Mouse (Mus musculus): ENCODE measurements around the gene Ep400. TPM values are rescaled to one million over a fixed set of nuclear protein-coding genes. Genes with fewer than 3 reads are reported as not detected.

The Ep400 gene
- 8.4 TPM for polyA plus RNA-seq (2015; fragmentation: Illumina TruSeq; extraction: RNeasy Lipid Tissue Mini Kit (QIAGEN cat#74804); ENCODE audit: insufficient read depth, low read depth, low replicate concordance)

DNA sequence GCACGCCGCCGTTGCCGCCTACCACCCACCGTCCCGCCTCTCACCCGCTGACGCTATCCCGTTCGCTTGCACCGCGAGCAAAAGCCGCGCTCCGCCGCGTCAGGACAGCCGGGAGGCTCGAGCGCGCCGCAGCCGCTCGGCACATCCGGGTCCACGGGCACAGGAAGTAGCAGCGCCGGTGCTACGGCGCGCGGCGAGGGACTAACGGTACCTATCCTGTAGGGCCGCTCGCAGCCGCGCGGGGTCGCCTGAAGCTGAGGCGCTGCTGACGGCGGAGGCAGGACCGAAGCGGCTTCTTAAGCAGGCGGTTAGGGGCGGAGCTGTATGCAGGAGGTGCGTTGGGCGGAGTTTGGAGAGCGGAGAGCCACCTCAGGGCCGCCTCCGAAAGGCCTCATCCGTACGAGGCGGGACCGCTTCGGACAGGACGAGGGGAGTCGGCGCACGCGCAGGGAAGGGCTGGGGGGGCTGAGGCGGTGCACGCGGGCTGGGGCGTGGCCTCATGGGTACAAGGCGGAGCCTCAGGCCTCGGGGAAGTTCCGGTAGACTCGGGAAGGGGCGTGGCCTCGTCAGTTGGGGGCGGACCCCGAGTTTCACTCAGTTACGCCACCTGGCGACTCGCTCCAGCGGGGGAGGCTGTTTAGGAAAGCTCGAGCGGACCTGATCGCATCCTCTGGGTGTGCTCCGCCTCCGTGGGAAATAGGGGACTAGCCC, at the start of gene Ep400:
Gene Ep400 (minus strand): TSS at position 270 of the 711 bp plus-strand sequence.

DNA sequence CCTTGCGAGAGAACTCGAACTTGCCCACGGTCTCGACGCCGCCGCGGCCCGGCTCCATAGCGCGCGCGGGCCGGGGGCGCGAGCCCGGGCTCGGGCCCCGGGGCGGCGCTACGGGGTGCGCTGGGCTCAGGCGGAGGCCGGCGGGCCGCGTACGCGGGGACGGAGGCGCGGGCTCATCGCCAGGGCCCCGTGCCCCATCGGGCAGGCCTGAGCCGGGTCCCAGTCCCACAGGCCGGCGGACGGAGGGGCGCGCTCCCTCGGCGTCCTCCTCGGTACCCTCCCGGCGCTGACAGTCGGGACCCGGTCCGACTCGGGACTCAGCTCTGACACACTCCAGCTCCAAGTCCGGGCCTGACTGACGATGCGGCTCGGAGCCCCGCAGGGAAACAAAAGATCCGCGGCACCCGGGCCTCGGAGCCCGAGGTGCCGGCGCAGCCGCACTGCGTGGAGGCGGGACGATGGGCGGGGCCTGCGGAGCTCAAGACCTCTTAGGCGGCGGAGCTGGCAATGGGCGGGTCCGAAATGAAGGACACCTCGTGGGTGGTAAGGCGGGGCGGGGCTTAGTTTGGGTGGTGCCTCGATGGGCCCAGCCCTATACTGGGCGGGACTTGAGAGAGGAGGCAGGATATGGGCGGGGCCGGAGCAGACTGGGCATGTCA, 39.3 kb upstream of the Ep400 start, which contains the start of gene Ulk1:
Gene Ulk1 (minus strand): TSS at position 431 of the 659 bp plus-strand sequence.

DNA sequence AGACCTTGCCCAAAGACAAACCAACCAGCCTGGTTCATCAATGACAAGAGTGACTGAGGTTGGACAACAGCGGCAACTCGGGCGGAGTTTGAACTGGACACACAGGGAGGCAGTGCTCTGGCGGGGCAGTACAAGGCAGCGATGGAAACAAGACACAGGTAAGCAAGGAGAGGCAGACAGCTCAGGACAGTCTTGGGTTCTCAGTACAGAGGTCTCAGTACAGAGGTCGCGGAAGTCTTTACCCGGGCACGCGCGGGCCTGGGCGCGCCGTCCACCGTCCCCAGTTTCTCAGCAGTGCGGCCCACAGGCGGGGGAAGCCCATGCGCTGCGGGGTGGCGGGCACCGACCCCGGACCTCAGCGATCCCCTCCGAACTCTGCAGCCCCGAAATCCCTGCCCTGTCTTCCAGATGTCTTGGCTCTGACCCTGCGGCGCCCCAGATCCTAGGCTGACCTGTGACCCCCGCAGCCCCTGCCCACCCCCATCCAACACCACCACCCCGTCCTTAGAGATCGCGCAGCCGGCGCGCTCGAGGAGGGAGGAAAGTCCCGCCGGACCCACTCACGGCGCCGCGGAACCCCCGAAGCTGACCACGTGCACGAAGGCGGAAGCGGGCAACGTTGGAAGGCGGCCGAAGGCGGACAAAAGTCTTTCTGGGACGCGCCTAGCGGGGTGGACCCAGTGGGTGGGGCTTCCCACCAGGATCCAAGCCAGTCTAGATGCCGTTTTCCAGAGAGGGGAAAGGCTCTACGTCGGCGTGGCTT, 9.7 kb upstream of the Ep400 start, which contains the start of gene Pus1:
Gene Pus1 (minus strand): TSS at position 662 of the 763 bp plus-strand sequence.

DNA sequence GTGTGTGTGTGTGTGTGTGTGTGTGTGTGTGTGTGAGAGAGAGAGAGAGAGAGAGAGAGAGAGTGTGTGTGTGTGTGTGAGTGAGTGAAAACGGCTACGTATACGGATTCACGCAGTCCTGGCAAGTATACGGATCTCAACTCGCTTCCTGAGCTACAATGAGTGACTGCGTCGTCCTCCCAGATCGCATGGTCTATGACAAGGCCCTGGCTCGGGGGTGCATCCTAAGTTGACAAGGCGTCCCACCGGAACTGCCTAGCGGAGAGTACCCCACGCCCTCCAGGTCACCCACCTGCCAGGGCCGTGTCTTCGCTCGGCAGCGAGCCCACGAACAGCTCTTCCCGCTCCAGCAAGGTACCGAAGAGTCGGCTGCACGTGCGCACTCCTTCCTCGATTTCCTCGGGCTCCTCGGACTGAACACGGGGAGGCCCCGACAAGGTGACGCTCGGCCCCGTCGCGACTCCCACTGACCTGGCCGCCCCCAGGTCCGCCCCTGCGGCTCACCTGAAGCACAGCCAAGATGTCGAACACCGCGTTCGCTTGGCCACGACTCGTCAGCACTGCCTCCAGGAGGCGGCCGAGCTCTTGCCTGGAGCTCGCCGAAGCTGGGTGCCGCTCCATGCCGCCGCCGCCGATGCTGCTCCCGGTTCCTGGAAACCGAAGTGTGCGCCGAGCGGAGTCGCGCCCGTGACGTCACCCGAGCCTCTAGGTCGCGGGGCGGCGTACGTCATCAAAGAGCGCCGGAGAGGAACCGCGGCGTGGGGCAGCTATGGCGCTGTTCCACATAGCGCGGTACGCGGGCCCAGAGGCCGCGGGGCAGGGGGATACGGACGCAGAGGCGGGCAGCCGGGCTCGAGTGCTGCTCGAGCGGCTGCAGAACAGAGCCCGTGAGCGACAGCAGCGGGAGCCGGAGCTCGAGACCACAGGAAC, 117.5 kb downstream of the Ep400 start, which contains the start of the genes Noc4l and Ddx51:
Gene Noc4l (minus strand): TSS at position 699 of the 930 bp plus-strand sequence.
Gene Ddx51 (plus strand): TSS at position 733 of the 930 bp plus-strand sequence.

Other genes starting within 250 kb of the Ep400 start
- gene Galnt9, start 226.4 kb downstream of the Ep400 start, polyA plus RNA-seq (2015; fragmentation: Illumina TruSeq; extraction: RNeasy Lipid Tissue Mini Kit (QIAGEN cat#74804); ENCODE audit: insufficient read depth, low read depth, low replicate concordance): 0.54 TPM
- 3.4 TPM for gene Noc4l, start 117.3 kb downstream of the Ep400 start, polyA plus RNA-seq (2015; fragmentation: Illumina TruSeq; extraction: RNeasy Lipid Tissue Mini Kit (QIAGEN cat#74804); ENCODE audit: insufficient read depth, low read depth, low replicate concordance)
- gene Ddx51, start 117.3 kb downstream of the Ep400 start, polyA plus RNA-seq (2015; fragmentation: Illumina TruSeq; extraction: RNeasy Lipid Tissue Mini Kit (QIAGEN cat#74804); ENCODE audit: insufficient read depth, low read depth, low replicate concordance): 4.6 TPM
- gene Pus1, start 9.9 kb upstream of the Ep400 start, polyA plus RNA-seq (2015; fragmentation: Illumina TruSeq; extraction: RNeasy Lipid Tissue Mini Kit (QIAGEN cat#74804); ENCODE audit: insufficient read depth, low read depth, low replicate concordance): 14.6 TPM
- gene Ulk1, start 39.4 kb upstream of the Ep400 start, polyA plus RNA-seq (2015; fragmentation: Illumina TruSeq; extraction: RNeasy Lipid Tissue Mini Kit (QIAGEN cat#74804); ENCODE audit: insufficient read depth, low read depth, low replicate concordance): 13.0 TPM
- 7.1 TPM for gene Hscb, start 69.1 kb upstream of the Ep400 start, polyA plus RNA-seq (2015; fragmentation: Illumina TruSeq; extraction: RNeasy Lipid Tissue Mini Kit (QIAGEN cat#74804); ENCODE audit: insufficient read depth, low read depth, low replicate concordance)
- 1.3 TPM for gene Chek2, start 69.3 kb upstream of the Ep400 start, polyA plus RNA-seq (2015; fragmentation: Illumina TruSeq; extraction: RNeasy Lipid Tissue Mini Kit (QIAGEN cat#74804); ENCODE audit: insufficient read depth, low read depth, low replicate concordance)
- gene Ttc28, start 109.1 kb upstream of the Ep400 start, polyA plus RNA-seq (2015; fragmentation: Illumina TruSeq; extraction: RNeasy Lipid Tissue Mini Kit (QIAGEN cat#74804); ENCODE audit: insufficient read depth, low read depth, low replicate concordance): 4.1 TPM

Data from pancreas, adult 10 weeks (tissue).